Mouse (Mus musculus) lung, postnatal 0 days (tissue): Measurements from ENCODE around the gene Ldb3. TPM values are rescaled to one million over a fixed set of nuclear protein-coding genes. Genes with fewer than 3 reads are reported as not detected.

Source experiments
- ATAC-seq: fragments of 200-750 bp; cut with Nextera tagmentation; 2 replicates; pipeline ENCODE4 v1.8.0; 2017; ENCODE audit warnings: moderate library complexity
- DNase-seq: peaks from one replicate; pipeline ENCODE4 v3.0.0-alpha.2; 2016; ENCODE audit warnings: low spot score
- H3K27ac ChIP-seq: fragments of 300-500 bp; sonication (generic); 2 replicates; pipeline ENCODE4 v1.5.1; 2014; ENCODE audit warnings: antibody characterized with exemption, mild to moderate bottlenecking, low read length, mixed read lengths
- H3K27me3 ChIP-seq: fragments of 300-500 bp; sonication (generic); replicated peaks from 2 replicates; pipeline ENCODE4 v1.6.1; 2014; ENCODE audit warnings: low read length, mixed read lengths; ENCODE audit not compliant: insufficient read depth
- H3K36me3 ChIP-seq: fragments of 300-500 bp; sonication (generic); 2 replicates; pipeline ENCODE4 v1.6.1; 2014; ENCODE audit warnings: low read length, mixed read lengths; ENCODE audit not compliant: insufficient read depth
- H3K4me1 ChIP-seq: fragments of 300-500 bp; sonication (generic); 2 replicates; pipeline ENCODE4 v1.6.1; 2014; ENCODE audit warnings: antibody characterized with exemption, low read depth, low read length, mixed read lengths; ENCODE audit not compliant: insufficient read depth
- H3K4me2 ChIP-seq: fragments of 300-500 bp; sonication (generic); replicated peaks from 2 replicates; pipeline ENCODE4 v1.6.1; 2014; ENCODE audit warnings: low read depth, mild to moderate bottlenecking, low read length, moderate library complexity, mixed read lengths
- H3K4me3 ChIP-seq: fragments of 300-500 bp; sonication (generic); 2 replicates; pipeline ENCODE4 v1.5.1; 2014; ENCODE audit warnings: low read depth, low read length
- H3K9ac ChIP-seq: fragments of 300-500 bp; sonication (generic); replicated peaks from 2 replicates; pipeline ENCODE4 v1.6.1; 2014; ENCODE audit warnings: low read depth, mild to moderate bottlenecking
- H3K9me3 ChIP-seq: fragments of 300-500 bp; sonication (generic); 2 replicates; pipeline ENCODE4 v1.6.1; 2016; ENCODE audit warnings: low read length, mixed read lengths
- CTCF ChIP-seq: IDR thresholded peaks from 2 replicates; pipeline ENCODE4 v1.5.1; 2016; ENCODE audit warnings: antibody characterized with exemption, mild to moderate bottlenecking
- EP300 ChIP-seq: IDR thresholded peaks from 2 replicates; pipeline ENCODE4 v1.6.1; 2016; ENCODE audit warnings: antibody characterized with exemption, mild to moderate bottlenecking, control low read depth
- WGBS: fragments of 180-500 bp; shearing (Covaris S2); extraction: QIAGEN DNeasy Blood & Tissue Kit; methylation state at CpG from one replicate; pipeline ENCODE4 v1.1.7; 2014; 5-methylcytosine and 5-hydroxymethylcytosine counted together
- polyA plus RNA-seq: library from polyadenylated mRNA; unstranded; fragments of >200 nt; fragmentation: Nextera tagmentation; extraction: Ambion mirVana; gene quantifications from 2 replicates; pipeline ENCODE4 v1.2.1, GENCODE M21; 2015

Ldb3 gene
- polyA plus RNA-seq, 1 experiment from 2014 or later = 2.6 TPM

DNA sequence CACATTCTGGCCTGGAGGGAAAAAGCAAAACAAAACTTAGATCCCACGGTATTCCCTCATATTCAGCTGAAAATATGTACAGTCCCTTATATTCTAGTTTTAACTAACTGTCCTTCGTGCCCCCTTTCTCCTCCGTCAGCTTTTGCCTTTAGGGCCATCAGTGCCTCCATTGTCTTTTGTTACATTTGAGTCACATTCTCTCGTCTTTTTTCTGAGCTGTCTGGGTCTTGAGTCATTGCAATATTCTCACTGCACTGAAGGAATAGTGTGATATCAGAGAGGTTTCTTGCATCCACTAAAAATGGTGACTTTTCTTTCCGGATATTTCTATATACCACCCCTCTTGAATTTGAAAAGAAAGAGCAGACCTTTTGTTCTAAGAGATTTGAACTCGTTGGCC lies 84.7 kb downstream of the Ldb3 start:
- peak overlapping the region; percentile 86; the same call in 1 of the 2 replicates for H3K4me2 ChIP-seq
- DNase-seq (peak; percentile 25), ATAC-seq (no peak)
- no peaks in the 10 kb centered on the region for H3K9me3 ChIP-seq
- no peak overlapping the region for H3K27ac ChIP-seq
- no peaks in the 10 kb centered on the region for H3K36me3 ChIP-seq
- no peaks in the 10 kb centered on the region for H3K27me3 ChIP-seq
- H3K9ac ChIP-seq = no peak overlapping the region
- peaks cover 11% of the 10 kb centered on the region; the same call in 1 of the 2 replicates for H3K4me1 ChIP-seq
- TF ChIP-seq EP300 = no peak
- no peak for TF ChIP-seq CTCF
- no peak overlapping the region for H3K4me3 ChIP-seq
- 43% methylated on average over 6 of the region's 6 CpGs for WGBS

DNA sequence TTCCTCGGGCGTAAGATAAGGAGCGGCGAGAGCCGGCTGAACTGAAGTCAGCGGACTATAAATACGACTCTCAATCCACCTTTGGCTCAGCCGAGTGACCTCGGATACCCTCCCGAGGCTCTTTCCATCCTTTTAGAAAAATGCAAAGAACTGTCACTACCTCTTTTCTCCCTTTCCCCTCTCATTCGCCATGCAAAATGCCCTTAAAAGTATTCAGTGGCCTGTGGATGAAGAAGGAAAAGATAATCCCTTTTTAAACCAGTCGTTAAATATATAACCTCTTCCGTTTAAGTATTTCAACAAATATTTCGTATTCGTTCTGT lies 85.2 kb downstream of the Ldb3 start, which contains the start of gene Bmpr1a:
Gene Bmpr1a (minus strand): TSS at position 17 of the 323 bp plus-strand sequence.
- Histone ChIP-seq H3K27me3 (no peaks in the 10 kb centered on the region), H3K4me2 (peak within 1 kb of the TSS; percentile 86), H3K27ac (peak within 1 kb of the TSS; percentile 97), H3K9me3 (no peaks in the 10 kb centered on the region), H3K4me3 (peak within 1 kb of the TSS; percentile 92), H3K36me3 (no peaks in the 10 kb centered on the region), H3K4me1 (peaks cover 11% of the 10 kb centered on the region; the same call in 1 of the 2 replicates), H3K9ac (peak within 1 kb of the TSS; percentile 95)
- ATAC-seq (no peak; the same call in 1 of the 2 replicates), DNase-seq (no peak)
- 4% methylated on average over 15 of the region's 15 CpGs for WGBS
- TF ChIP-seq CTCF (no peak), EP300 (0 out of 2 replicates have a peak, but pooled peaks have one; percentile 20)

DNA sequence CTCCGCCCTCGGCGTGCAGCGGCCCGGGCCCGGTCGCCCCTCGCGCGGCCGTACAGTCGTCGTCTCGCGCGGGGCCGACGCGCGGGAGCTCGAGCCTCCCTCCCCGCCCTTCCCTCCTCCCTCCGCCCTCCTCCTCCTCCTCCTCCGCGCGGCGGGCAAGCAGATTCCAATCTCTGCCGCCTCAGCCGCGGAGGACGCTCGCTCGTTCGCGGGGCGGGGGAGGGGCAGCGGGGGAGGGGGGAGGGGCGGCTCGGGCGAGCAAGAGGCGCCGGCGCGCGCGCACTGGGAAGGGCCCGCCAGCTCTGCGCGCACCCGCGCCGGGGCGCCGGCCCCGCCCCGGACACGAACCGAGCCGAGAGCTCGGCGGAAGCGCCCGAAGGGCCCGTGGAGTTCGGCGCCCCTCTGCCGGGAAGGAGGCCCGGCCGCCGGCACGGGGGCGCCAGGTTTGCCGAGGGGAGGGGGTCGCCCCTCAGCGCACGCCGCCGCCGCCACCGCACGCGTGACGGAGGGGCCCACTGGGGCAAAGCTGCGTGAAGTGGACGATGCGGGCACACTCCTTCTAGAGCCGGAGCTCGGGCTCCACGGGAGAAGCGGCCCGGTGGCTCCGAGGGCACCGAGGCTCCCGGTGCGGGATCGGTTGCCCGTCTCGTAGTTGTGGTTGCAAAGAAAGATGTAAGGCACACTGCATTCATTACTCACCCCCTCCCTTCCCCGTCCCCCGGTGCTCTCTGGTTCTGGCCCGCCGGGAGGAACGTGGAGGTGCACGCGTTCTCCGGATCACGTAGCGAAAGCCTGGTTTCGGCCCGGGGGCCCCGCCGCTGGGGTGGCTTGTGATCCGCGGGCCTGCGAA lies 85.8 kb downstream of the Ldb3 start:
- peak overlapping the region; percentile 86 for H3K4me2 ChIP-seq
- H3K9me3 ChIP-seq = no peaks in the 10 kb centered on the region
- under 1% methylated on average over 43 of the region's 115 CpGs for WGBS
- DNase-seq (peak; percentile 91), ATAC-seq (peak; percentile 93)
- peaks cover 11% of the 10 kb centered on the region; the same call in 1 of the 2 replicates for H3K4me1 ChIP-seq
- peak overlapping the region; percentile 95 for H3K9ac ChIP-seq
- no peaks in the 10 kb centered on the region for H3K36me3 ChIP-seq
- peak overlapping the region; percentile 92 for H3K4me3 ChIP-seq
- no peak for TF ChIP-seq EP300
- TF ChIP-seq CTCF = no peak
- H3K27ac ChIP-seq = peak overlapping the region; percentile 97
- no peaks in the 10 kb centered on the region for H3K27me3 ChIP-seq

DNA sequence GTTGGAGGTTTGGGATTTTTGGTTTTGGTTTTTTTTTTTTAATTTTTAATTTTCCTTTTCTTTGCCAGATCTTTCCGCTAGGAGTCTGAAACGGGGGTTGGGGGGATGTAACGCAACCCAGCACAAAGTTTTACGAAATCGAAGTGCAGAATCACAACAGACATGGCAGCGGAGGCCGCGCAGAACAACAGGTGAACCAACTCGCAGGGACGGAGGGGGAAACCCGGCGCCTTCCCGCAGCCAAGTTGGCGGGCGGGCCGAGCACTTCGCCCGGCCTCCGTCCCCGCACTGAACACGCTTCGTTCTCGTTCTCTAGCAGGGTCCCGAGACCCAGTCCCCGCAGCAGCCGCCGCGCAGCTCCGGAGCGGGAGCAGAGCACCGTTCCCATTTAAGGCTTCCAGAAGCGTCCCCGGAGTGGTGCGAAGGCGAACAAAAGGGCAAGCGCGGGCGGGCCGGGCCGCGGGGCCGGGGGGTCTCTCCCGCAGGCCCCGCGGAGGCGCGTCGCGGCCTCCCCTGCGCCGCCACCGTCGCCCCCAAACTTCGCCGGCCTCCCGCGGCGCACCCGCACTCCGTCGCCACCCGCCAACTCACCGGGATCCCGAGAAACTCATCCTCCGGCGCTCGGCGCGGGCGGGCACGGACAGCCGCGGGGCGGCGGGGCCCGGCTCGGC lies 86.5 kb downstream of the Ldb3 start:
- peak; percentile 14 for ATAC-seq
- no peaks in the 10 kb centered on the region for H3K9me3 ChIP-seq
- TF ChIP-seq EP300 (no peak), CTCF (peak; percentile 19; the same call in 1 of the 2 replicates)
- peak overlapping the region; percentile 95 for H3K9ac ChIP-seq
- H3K36me3 ChIP-seq = no peaks in the 10 kb centered on the region
- no peaks in the 10 kb centered on the region for H3K27me3 ChIP-seq
- under 1% methylated on average over 58 of the region's 77 CpGs for WGBS
- H3K27ac ChIP-seq = peak overlapping the region; percentile 97
- H3K4me1 ChIP-seq = peaks cover 11% of the 10 kb centered on the region; the same call in 1 of the 2 replicates
- peak overlapping the region; percentile 92 for H3K4me3 ChIP-seq
- peak; percentile 65 for DNase-seq
- peak overlapping the region; percentile 86 for H3K4me2 ChIP-seq

DNA sequence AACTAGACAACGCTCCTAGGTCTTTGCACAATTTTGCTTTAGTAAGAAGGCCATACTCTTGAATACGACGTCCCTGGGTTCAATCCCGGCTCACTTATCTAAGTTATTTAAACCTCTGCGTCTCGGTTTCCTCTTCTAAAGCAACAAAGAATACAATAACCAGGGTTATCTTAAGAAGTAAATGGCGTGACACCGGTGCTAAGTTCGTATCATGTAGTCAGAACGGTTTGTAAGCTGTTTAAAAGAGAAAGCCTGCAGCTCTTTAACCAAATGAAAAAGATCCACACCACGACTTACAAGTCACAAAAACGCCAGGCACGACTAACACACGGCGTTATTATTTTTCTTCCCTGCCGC lies 87.1 kb downstream of the Ldb3 start:
- no peak for ATAC-seq
- peak; percentile 23 for DNase-seq
- Histone ChIP-seq H3K9ac (peak overlapping the region; percentile 95), H3K27me3 (no peaks in the 10 kb centered on the region), H3K4me2 (peak overlapping the region; percentile 86), H3K27ac (peak overlapping the region; percentile 97), H3K9me3 (no peaks in the 10 kb centered on the region), H3K36me3 (no peaks in the 10 kb centered on the region), H3K4me1 (peaks cover 11% of the 10 kb centered on the region; the same call in 1 of the 2 replicates), H3K4me3 (peak overlapping the region; percentile 92)
- no peak for TF ChIP-seq EP300
- TF ChIP-seq CTCF = no peak
- WGBS = under 1% methylated on average over 16 of the region's 16 CpGs

DNA sequence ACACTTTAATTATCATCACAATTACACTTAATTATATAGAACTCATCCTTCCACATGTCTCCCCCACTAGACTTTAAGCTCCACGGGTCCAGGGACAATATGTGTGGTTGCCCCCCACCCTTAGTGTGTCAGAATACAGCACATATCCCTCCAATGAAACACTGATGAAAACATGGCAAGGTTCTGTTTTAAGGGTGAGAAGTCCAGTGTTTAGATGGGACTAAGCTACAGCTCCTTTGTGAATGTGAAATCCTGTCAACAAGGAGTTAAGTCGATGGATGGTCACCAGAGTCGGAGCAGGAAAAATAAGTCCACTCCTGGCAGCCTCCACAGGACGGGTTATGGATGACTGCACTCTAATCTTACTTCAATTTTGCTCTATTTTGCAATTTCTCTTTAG lies 88.2 kb downstream of the Ldb3 start:
- no peaks in the 10 kb centered on the region for H3K27me3 ChIP-seq
- H3K9ac ChIP-seq = no peak overlapping the region
- H3K27ac ChIP-seq = no peak overlapping the region
- no peak for DNase-seq
- TF ChIP-seq CTCF (no peak), EP300 (no peak)
- 6% methylated on average over 4 of the region's 4 CpGs for WGBS
- no peaks in the 10 kb centered on the region for H3K9me3 ChIP-seq
- H3K4me2 ChIP-seq = peak overlapping the region; percentile 86; the same call in 1 of the 2 replicates
- no peak for ATAC-seq
- H3K36me3 ChIP-seq = no peaks in the 10 kb centered on the region
- H3K4me3 ChIP-seq = no peak overlapping the region; the same call in 1 of the 2 replicates
- peaks cover 11% of the 10 kb centered on the region; the same call in 1 of the 2 replicates for H3K4me1 ChIP-seq
